In genomic region chr15:43991229-43991628, GRCm38 (mm10) we compare ENCODE assay signal across 9 mouse cellular contexts.
DNase-seq lines count a peak whose midpoint lies in the region; ATAC-seq and TF ChIP-seq lines count a peak whose summit lies in the region.
"Had no signal": no experiment of that assay in that cellular context is flagged by ENCODE, and none has a peak within 500 bp of the region (broad histone marks: within the 10 kb centered on the region; RNA-seq: fewer than 3 reads in every experiment).

No protein-coding gene starts in this region.

- in situ Hi-C loops in CH12.LX (cut with MboI; ENCODE audit: low pct_ligation_motif_present, low pct_unique_long_range_greater_than_20kb, low sequenced_read_pairs): no loop called here

- no peak overlapping the region for H3K27ac ChIP-seq in CH12.LX (ENCODE audit: insufficient read depth, low read depth)
- H3K27ac ChIP-seq in neural tube, embryonic 15.5 days (replicated peaks): no peak overlapping the region
- H3K27ac ChIP-seq: embryonic facial prominence, embryonic 12.5 days had no signal

- no peak overlapping the region for H3K9ac ChIP-seq in CH12.LX (ENCODE audit: insufficient read depth, low read depth)
- H3K9ac ChIP-seq in neural tube, embryonic 15.5 days (replicated peaks): no peak overlapping the region
- H3K9ac ChIP-seq: embryonic facial prominence, embryonic 12.5 days had no signal

- no peaks in the 10 kb centered on the region for H3K36me3 ChIP-seq in CH12.LX (replicated peaks in 1 of 2; ENCODE audit: control insufficient read depth in 1 of 2, insufficient read depth in 1 of 2, low read length in 1 of 2)
- H3K36me3 ChIP-seq in neural tube, embryonic 15.5 days: no peaks in the 10 kb centered on the region
- H3K36me3 ChIP-seq: embryonic facial prominence, embryonic 12.5 days had no signal

- H3K9me3 ChIP-seq in CH12.LX (replicated peaks; ENCODE audit: low read length): no peaks in the 10 kb centered on the region
- no peaks in the 10 kb centered on the region for H3K9me3 ChIP-seq in neural tube, embryonic 15.5 days (replicated peaks)
- H3K9me3 ChIP-seq: embryonic facial prominence, embryonic 12.5 days had no signal

- dilution Hi-C loops in CH12.LX (cut with MboI; ENCODE audit: extremely low pct_ligation_motif_present, extremely low pct_unique_long_range_greater_than_20kb, low sequenced_read_pairs): no loop called here

- no peak for TF ChIP-seq POLR2A in CH12.LX (IDR thresholded peaks at IDR 0.05; ENCODE audit: low read depth, low read length)

- peak; percentile 54 to 66; a peak in 3 of 4 replicates for TF ChIP-seq CTCF in CH12.LX (conservative IDR thresholded peaks at IDR 0.05 in 1 of 2, IDR thresholded peaks at IDR 0.05 in 1 of 2; ENCODE audit: low read depth in 2 of 2, low read length in 2 of 2)

- H3K4me3 ChIP-seq in CH12.LX (replicated peaks in 1 of 3; ENCODE audit: low read depth in 2 of 3, low read length in 2 of 3, poor library complexity in 1 of 3): no peak overlapping the region
- no peak overlapping the region for H3K4me3 ChIP-seq in neural tube, embryonic 15.5 days (replicated peaks)
- H3K4me3 ChIP-seq: embryonic facial prominence, embryonic 12.5 days had no signal

- H3K27me3 ChIP-seq in CH12.LX (replicated peaks): no peaks in the 10 kb centered on the region
- H3K27me3 ChIP-seq in neural tube, embryonic 15.5 days (replicated peaks): no peaks in the 10 kb centered on the region
- H3K27me3 ChIP-seq: embryonic facial prominence, embryonic 12.5 days had no signal

- no peaks in the 10 kb centered on the region for H3K79me2 ChIP-seq in CH12.LX (replicated peaks; ENCODE audit: control insufficient read depth, extremely low read depth, insufficient read depth, poor library complexity, severe bottlenecking)

- WGBS in neural tube, embryonic 15.5 days: 40% methylated on average over 1 of the region's 1 CpGs

- no peak overlapping the region for H3K4me2 ChIP-seq in CH12.LX (ENCODE audit: insufficient read depth, low read depth, poor library complexity, severe bottlenecking)
- H3K4me2 ChIP-seq in neural tube, embryonic 15.5 days: no peak overlapping the region
- H3K4me2 ChIP-seq: embryonic facial prominence, embryonic 12.5 days had no signal

- peak; percentile 15 to 18 for DNase-seq in kidney, adult 8-10 months
- DNase-seq in kidney, adult 11 months: no peak
- DNase-seq in CH12.LX (ENCODE audit: extremely low read depth): peak; percentile 60
- DNase-seq in Muller cell, postnatal 12 days (ENCODE audit: inconsistent ontology term): peak; percentile 31
- DNase-seq in kidney, postnatal 36 days: peak; percentile 20 to 44
- no peak for DNase-seq in thymus, postnatal 14 days
- DNase-seq in gastrocnemius, postnatal 10 days: no peak

- TF ChIP-seq RAD21 in CH12.LX (IDR thresholded peaks at IDR 0.05; ENCODE audit: low read depth, low read length): peak; percentile 74

- no peak for ATAC-seq in neural tube, embryonic 15.5 days (ENCODE audit: low FRiP score)

- TF ChIP-seq EP300 in CH12.LX (IDR thresholded peaks at IDR 0.05; ENCODE audit: low read length): no peak

- no peaks in the 10 kb centered on the region for H3K4me1 ChIP-seq in CH12.LX (ENCODE audit: control insufficient read depth in 1 of 2, insufficient read depth in 2 of 2)
- no peaks in the 10 kb centered on the region for H3K4me1 ChIP-seq in neural tube, embryonic 15.5 days
- H3K4me1 ChIP-seq: embryonic facial prominence, embryonic 12.5 days had no signal

TF ChIP-seq in CH12.LX, 34 proteins besides CTCF, POLR2A, EP300 and RAD21:
- TF ChIP-seq USF1 (IDR thresholded peaks at IDR 0.05; ENCODE audit: low read depth, low read length) (no peak), UBTF (IDR thresholded peaks at IDR 0.05; ENCODE audit: low read depth, low read length) (no peak), PAX5 (IDR thresholded peaks at IDR 0.05; ENCODE audit: low read length) (no peak), ZKSCAN1 (IDR thresholded peaks at IDR 0.05; ENCODE audit: borderline replicate concordance, low read depth, low read length) (no peak), TCF12 (IDR thresholded peaks at IDR 0.05; ENCODE audit: low read depth, low read length) (no peak), SMC3 (IDR thresholded peaks at IDR 0.05; ENCODE audit: low read depth, low read length) (peak; percentile 59), JUN (IDR thresholded peaks at IDR 0.05; ENCODE audit: insufficient read depth, low read depth, low read length) (no peak), KAT2A (IDR thresholded peaks at IDR 0.05; ENCODE audit: insufficient replicate concordance, low read length) (no peak)

Comparison
In these comparisons a context has a peak if more than half of its experiments do, and no peak if none do; other contexts are left out.
1. DNase-seq: peak in kidney, adult 8-10 months (2 of 2), CH12.LX (single experiment), Muller cell, postnatal 12 days (single experiment) and kidney, postnatal 36 days (2 of 2); none in kidney, adult 11 months (single experiment), thymus, postnatal 14 days (single experiment) and gastrocnemius, postnatal 10 days (single experiment).